Mouse (Mus musculus) heart, postnatal 4 days (tissue): Measurements from ENCODE around the gene Timmdc1. TPM values are rescaled to one million over a fixed set of nuclear protein-coding genes. Genes with fewer than 3 reads are reported as not detected.

Source experiments
- DNase-seq: peaks from one replicate; pipeline ENCODE4 v3.0.0; 2021
- total RNA-seq, 2 experiments: library from RNA; stranded (reverse); gene quantifications; 2 replicates each; pipeline ENCODE4 v1.2.3; 2021

The Timmdc1 gene
- total RNA-seq, 2 experiments from 2014 or later = 56.8 to 58.2 TPM

GRCm38 (mm10) chr16:38463305-38463704 is 59.2 kb downstream of the Timmdc1 start:
- DNase-seq = no peak

GRCm38 (mm10) chr16:38462161-38462560 is 60.3 kb downstream of the Timmdc1 start:
- no peak for DNase-seq

- DNase-seq = no peak
These were observed 60.7 kb downstream of the Timmdc1 start for GRCm38 (mm10) chr16:38461749-38462148.

GRCm38 (mm10) chr16:38459990-38460389 is 62.5 kb downstream of the Timmdc1 start:
- no peak for DNase-seq

GRCm38 (mm10) chr16:38458600-38459280 is 63.7 kb downstream of the Timmdc1 start:
- DNase-seq = no peak

GRCm38 (mm10) chr16:38456812-38457567 is 65.5 kb downstream of the Timmdc1 start:
- no peak for DNase-seq

GRCm38 (mm10) chr16:38455511-38456418 is 66.7 kb downstream of the Timmdc1 start, which contains the start of gene Cd80:
Gene Cd80 (plus strand): TSS chr16:38455561.
- no peak for DNase-seq

GRCm38 (mm10) chr16:38454533-38455254 is 67.8 kb downstream of the Timmdc1 start:
- no peak for DNase-seq

- DNase-seq = no peak
These were observed 68.5 kb downstream of the Timmdc1 start for GRCm38 (mm10) chr16:38453952-38454351.

- no peak for DNase-seq
These were observed 69.3 kb downstream of the Timmdc1 start for GRCm38 (mm10) chr16:38453203-38453553.

- DNase-seq = peak; percentile 95
These were observed 69.8 kb downstream of the Timmdc1 start, which contains the start of gene Adprh for GRCm38 (mm10) chr16:38452442-38453202. Gene Adprh (minus strand): TSS chr16:38452703.

- peak; percentile 18 for DNase-seq
These were observed 70.8 kb downstream of the Timmdc1 start for GRCm38 (mm10) chr16:38451421-38452205.

- DNase-seq = no peak
These were observed 71.8 kb downstream of the Timmdc1 start for GRCm38 (mm10) chr16:38450707-38451106.

- no peak for DNase-seq
These were observed 74.0 kb downstream of the Timmdc1 start for GRCm38 (mm10) chr16:38448458-38448857.

Other genes with a start within 250 kb of the Timmdc1 start
- gene Nr1i2, start 227.8 kb downstream of the Timmdc1 start, total RNA-seq = not detected
- gene Maats1, start 180.5 kb downstream of the Timmdc1 start, total RNA-seq = under 1 TPM in 1 of 2 experiments, not detected in 1; 0.09 TPM
- 100 to 1,000 TPM; 203 to 222 TPM for gene Cox17, start 175.7 kb downstream of the Timmdc1 start, total RNA-seq
- 1 to 10 TPM; 1.1 to 1.6 TPM for gene Gm21987, start 175.6 kb downstream of the Timmdc1 start, total RNA-seq
- 100 to 1,000 TPM; 764 to 831 TPM for gene Popdc2, start 160.5 kb downstream of the Timmdc1 start, total RNA-seq
- 1 to 10 TPM; 5.8 to 5.9 TPM for gene Pla1a, start 89.5 kb downstream of the Timmdc1 start, total RNA-seq
- gene Adprh, start 70.0 kb downstream of the Timmdc1 start, total RNA-seq = 10 to 100 TPM; 34.1 to 35.3 TPM
- gene Cd80, start 67.1 kb downstream of the Timmdc1 start, total RNA-seq = under 1 TPM; 0.26 to 0.27 TPM
- gene Poglut1, start 27.6 kb upstream of the Timmdc1 start, total RNA-seq = 10 to 100 TPM; 14.0 to 15.4 TPM
- gene Tmem39a, start 36.0 kb upstream of the Timmdc1 start, total RNA-seq = 10 to 100 TPM; 31.2 to 33.6 TPM
- 10 to 100 TPM; 68.2 to 73.4 TPM for gene Arhgap31, start 190.6 kb upstream of the Timmdc1 start, total RNA-seq
- gene B4galt4, start 219.6 kb upstream of the Timmdc1 start, total RNA-seq = 10 to 100 TPM; 10.1 to 13.1 TPM